ENCODE assay signal across 24 mouse cellular contexts in genomic region chr13:110769210-110769609, GRCm38 (mm10).
A peak's percentile ranks its signal among the peaks of the same experiment; 100 is the strongest.
DNase-seq lines count a peak whose midpoint lies in the region; ATAC-seq and TF ChIP-seq lines count a peak whose summit lies in the region.
"Had no signal": no experiment of that assay in that cellular context is flagged by ENCODE, and none has a peak within 500 bp of the region (broad histone marks: within the 10 kb centered on the region; RNA-seq: fewer than 3 reads in every experiment).

No protein-coding gene starts in this region.

- DNase-seq in liver, postnatal 0 days: no peak
- peak; percentile 36 for DNase-seq in 3T3-L1 (ENCODE audit: low read depth, low spot score)
- no peak for DNase-seq in gastrocnemius, postnatal 4 days (ENCODE audit: low spot score in 2 of 2)
- DNase-seq in urinary bladder, adult 18-20 months (ENCODE audit: low spot score in 2 of 2): no peak
- DNase-seq: adrenal gland, adult 2 months; adrenal gland, postnatal 14 days; cerebellum, adult 11 months; cerebellum, adult 2 months; cerebellum, adult 9-11 months; cerebellum, postnatal 25 days; gastrocnemius, postnatal 10 days; gastrocnemius, postnatal 36 days; heart, adult 11 months had no signal

- peak; percentile 58 for ATAC-seq in liver, postnatal 0 days
- ATAC-seq in liver, embryonic 12.5 days: no peak
- ATAC-seq in intestine, embryonic 15.5 days: peak; percentile 90
- peak; percentile 52; the same call in 1 of the 2 replicates for ATAC-seq in limb, embryonic 15.5 days (ENCODE audit: insufficient number of reproducible peaks, low FRiP score, low TSS enrichment, low read depth)
- ATAC-seq: forebrain, embryonic 15.5 days; Patski had no signal

- H3K36me3 ChIP-seq in liver, postnatal 0 days (replicated peaks; ENCODE audit: insufficient read depth, low read length): no peaks in the 10 kb centered on the region
- H3K36me3 ChIP-seq in liver, embryonic 12.5 days: no peaks in the 10 kb centered on the region
- no peaks in the 10 kb centered on the region for H3K36me3 ChIP-seq in intestine, embryonic 15.5 days
- H3K36me3 ChIP-seq in limb, embryonic 15.5 days: no peaks in the 10 kb centered on the region
- H3K36me3 ChIP-seq: embryonic facial prominence, embryonic 12.5 days; embryonic facial prominence, embryonic 15.5 days; forebrain, embryonic 12.5 days; forebrain, embryonic 15.5 days; hindbrain, embryonic 12.5 days; hindbrain, embryonic 15.5 days had no signal

- TF ChIP-seq CTCF in liver, postnatal 0 days (IDR thresholded peaks at IDR 0.05; ENCODE audit: low read depth): no peak

- H3K9ac ChIP-seq in liver, postnatal 0 days (replicated peaks): no peak overlapping the region
- no peak overlapping the region for H3K9ac ChIP-seq in liver, embryonic 12.5 days
- H3K9ac ChIP-seq in intestine, embryonic 15.5 days: no peak overlapping the region
- H3K9ac ChIP-seq in limb, embryonic 15.5 days: no peak overlapping the region
- H3K9ac ChIP-seq: embryonic facial prominence, embryonic 12.5 days; embryonic facial prominence, embryonic 15.5 days; forebrain, embryonic 12.5 days; forebrain, embryonic 15.5 days; hindbrain, embryonic 12.5 days; hindbrain, embryonic 15.5 days had no signal

- H3K27ac ChIP-seq in liver, postnatal 0 days (ENCODE audit: low read depth): no peak overlapping the region
- H3K27ac ChIP-seq in liver, embryonic 12.5 days: no peak overlapping the region
- no peak overlapping the region for H3K27ac ChIP-seq in intestine, embryonic 15.5 days
- H3K27ac ChIP-seq in limb, embryonic 15.5 days: no peak overlapping the region
- H3K27ac ChIP-seq: embryonic facial prominence, embryonic 12.5 days; embryonic facial prominence, embryonic 15.5 days; forebrain, embryonic 12.5 days; forebrain, embryonic 15.5 days; hindbrain, embryonic 12.5 days; hindbrain, embryonic 15.5 days had no signal

- H3K4me2 ChIP-seq in liver, postnatal 0 days (ENCODE audit: low read depth, low read length): no peak overlapping the region
- no peak overlapping the region for H3K4me2 ChIP-seq in liver, embryonic 12.5 days
- no peak overlapping the region for H3K4me2 ChIP-seq in intestine, embryonic 15.5 days (replicated peaks)
- no peak overlapping the region for H3K4me2 ChIP-seq in limb, embryonic 15.5 days
- H3K4me2 ChIP-seq: embryonic facial prominence, embryonic 12.5 days; embryonic facial prominence, embryonic 15.5 days; forebrain, embryonic 12.5 days; forebrain, embryonic 15.5 days; heart, embryonic 11.5 days; hindbrain, embryonic 12.5 days; hindbrain, embryonic 15.5 days had no signal

- H3K4me3 ChIP-seq in liver, postnatal 0 days (ENCODE audit: low read depth, low read length): no peak overlapping the region
- no peak overlapping the region for H3K4me3 ChIP-seq in liver, embryonic 12.5 days
- no peak overlapping the region for H3K4me3 ChIP-seq in intestine, embryonic 15.5 days (replicated peaks)
- no peak overlapping the region for H3K4me3 ChIP-seq in limb, embryonic 15.5 days
- H3K4me3 ChIP-seq: embryonic facial prominence, embryonic 12.5 days; embryonic facial prominence, embryonic 15.5 days; forebrain, embryonic 12.5 days; forebrain, embryonic 15.5 days; hindbrain, embryonic 12.5 days; hindbrain, embryonic 15.5 days had no signal

- H3K4me1 ChIP-seq in liver, postnatal 0 days (ENCODE audit: insufficient read depth): no peaks in the 10 kb centered on the region
- no peaks in the 10 kb centered on the region for H3K4me1 ChIP-seq in liver, embryonic 12.5 days
- no peaks in the 10 kb centered on the region for H3K4me1 ChIP-seq in intestine, embryonic 15.5 days (replicated peaks)
- H3K4me1 ChIP-seq in limb, embryonic 15.5 days: no peaks in the 10 kb centered on the region
- H3K4me1 ChIP-seq: embryonic facial prominence, embryonic 12.5 days; embryonic facial prominence, embryonic 15.5 days; forebrain, embryonic 15.5 days; hindbrain, embryonic 12.5 days; hindbrain, embryonic 15.5 days had no signal

- no peak for TF ChIP-seq EP300 in liver, postnatal 0 days (IDR thresholded peaks at IDR 0.05; ENCODE audit: low read depth)

- H3K27me3 ChIP-seq in liver, postnatal 0 days (ENCODE audit: insufficient read depth, low read length): no peaks in the 10 kb centered on the region
- no peaks in the 10 kb centered on the region for H3K27me3 ChIP-seq in liver, embryonic 12.5 days (replicated peaks)
- H3K27me3 ChIP-seq in intestine, embryonic 15.5 days (replicated peaks): no peaks in the 10 kb centered on the region
- no peaks in the 10 kb centered on the region for H3K27me3 ChIP-seq in limb, embryonic 15.5 days
- H3K27me3 ChIP-seq: embryonic facial prominence, embryonic 12.5 days; embryonic facial prominence, embryonic 15.5 days; forebrain, embryonic 12.5 days; forebrain, embryonic 15.5 days; hindbrain, embryonic 12.5 days; hindbrain, embryonic 15.5 days; Patski had no signal

- H3K9me3 ChIP-seq in liver, postnatal 0 days (ENCODE audit: low read length): no peaks in the 10 kb centered on the region
- no peaks in the 10 kb centered on the region for H3K9me3 ChIP-seq in liver, embryonic 12.5 days (replicated peaks)
- H3K9me3 ChIP-seq in intestine, embryonic 15.5 days: no peaks in the 10 kb centered on the region
- H3K9me3 ChIP-seq in limb, embryonic 15.5 days: no peaks in the 10 kb centered on the region
- H3K9me3 ChIP-seq: embryonic facial prominence, embryonic 12.5 days; embryonic facial prominence, embryonic 15.5 days; forebrain, embryonic 12.5 days; forebrain, embryonic 15.5 days; hindbrain, embryonic 12.5 days; hindbrain, embryonic 15.5 days had no signal
